Mouse (Mus musculus): ENCODE measurements at regions not wholly inside any gene's neighbourhood (a gene's known extent, or its start where the extent isn't known, plus 50 kb on each side); places are given as distances from the start of the nearest gene placed in this dataset.
A peak's percentile ranks its signal among the peaks of the same experiment; 100 is the strongest.

DNA sequence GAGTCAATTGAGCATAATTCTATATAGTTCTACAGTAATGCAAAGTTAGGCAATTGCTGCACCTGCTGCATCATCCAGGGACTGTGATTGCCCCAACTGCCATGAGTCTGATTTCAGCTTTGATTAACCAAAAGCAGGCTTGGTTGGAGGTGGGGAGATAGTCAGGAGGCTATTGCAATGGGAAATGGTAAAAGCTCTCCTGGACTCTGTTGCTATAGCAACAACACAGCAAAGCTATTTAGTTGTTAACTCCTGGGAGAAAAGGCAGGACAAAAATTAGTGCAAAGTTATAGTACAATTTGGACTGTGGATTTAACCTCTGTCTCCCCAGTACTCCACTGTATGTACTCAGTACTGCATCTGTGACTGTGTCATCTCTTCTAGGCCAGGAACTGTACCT is 51.7 kb upstream of the Rasgrf1 start:
- DNase-seq (ENCODE audit: low spot score): no peak

- no peak for DNase-seq (ENCODE audit: low spot score)
Measured at GRCm38 (mm10) chr9:89850491-89851282, 59.0 kb upstream of the Rasgrf1 start.

GRCm38 (mm10) chr9:89849947-89850346 is 59.8 kb upstream of the Rasgrf1 start:
- DNase-seq (ENCODE audit: low spot score): no peak

DNA sequence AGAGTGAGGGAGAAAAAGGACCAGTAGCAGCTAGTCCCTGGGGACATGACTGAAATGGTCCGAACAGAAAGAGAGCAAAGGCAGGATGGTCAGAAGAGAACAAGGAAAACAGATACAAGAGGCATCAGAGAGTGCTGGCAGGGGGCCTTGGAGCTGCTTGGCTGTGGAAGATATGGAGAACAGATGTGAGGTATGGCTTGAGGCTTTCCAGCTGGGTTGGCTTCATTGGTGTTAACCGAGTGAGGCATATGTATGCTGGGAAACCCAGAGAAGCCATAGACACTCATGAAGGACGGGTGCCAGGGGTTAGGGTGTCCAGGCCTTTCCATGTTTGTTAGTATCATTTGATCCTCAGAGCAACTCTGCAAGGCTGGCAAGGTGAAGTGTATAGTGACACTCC is 61.1 kb upstream of the Rasgrf1 start:
- no peak for DNase-seq (ENCODE audit: low spot score)

GRCm38 (mm10) chr9:89846973-89847372 is 62.7 kb upstream of the Rasgrf1 start:
- no peak for DNase-seq (ENCODE audit: low spot score)

DNA sequence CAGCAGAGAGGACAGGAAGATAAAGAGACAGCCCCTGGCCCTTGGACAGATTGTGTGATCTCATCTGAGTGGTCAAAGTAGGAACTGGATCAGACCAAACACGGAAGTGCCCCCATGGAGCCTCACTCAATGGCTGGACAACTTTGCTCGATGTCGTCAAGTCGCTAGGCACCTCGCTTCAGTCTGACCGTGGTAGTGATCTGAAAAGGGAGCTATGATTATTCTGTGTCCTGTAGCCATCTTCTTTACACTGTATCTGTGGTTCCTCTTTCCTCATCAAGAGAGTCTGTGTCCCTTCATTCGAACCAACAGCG is 67.0 kb upstream of the Rasgrf1 start:
- no peak for DNase-seq (ENCODE audit: low spot score)

GRCm38 (mm10) chr9:89841866-89842775 is 67.6 kb upstream of the Rasgrf1 start:
- no peak for DNase-seq (ENCODE audit: low spot score)

- DNase-seq (ENCODE audit: low spot score): no peak
Measured at GRCm38 (mm10) chr9:89841371-89841770, 68.3 kb upstream of the Rasgrf1 start.

- no peak for DNase-seq (ENCODE audit: low spot score)
Measured at GRCm38 (mm10) chr9:89836454-89837245, 73.1 kb upstream of the Rasgrf1 start.

GRCm38 (mm10) chr9:89833596-89833995 is 76.1 kb upstream of the Rasgrf1 start:
- no peak for DNase-seq (ENCODE audit: low spot score)

DNA sequence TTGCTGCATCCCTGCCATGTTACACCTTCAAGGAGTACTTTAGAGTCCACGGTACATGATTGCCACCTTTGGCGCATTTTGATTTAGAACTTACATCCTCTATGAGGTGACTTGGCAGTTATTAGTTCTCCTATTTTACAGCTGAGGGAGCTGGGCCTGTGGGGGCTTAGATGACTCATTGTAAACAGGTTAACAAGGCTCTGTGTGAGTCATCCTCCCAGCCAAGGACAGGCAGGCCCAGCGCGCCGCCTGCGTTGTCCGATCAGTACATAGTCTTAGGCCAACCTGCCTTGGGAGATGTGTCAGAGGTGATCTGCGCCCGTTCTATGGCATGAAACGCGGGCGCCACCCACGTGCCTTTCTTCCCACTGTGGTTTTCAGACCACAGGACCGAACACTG is 77.9 kb upstream of the Rasgrf1 start:
- DNase-seq (ENCODE audit: low spot score): no peak

DNA sequence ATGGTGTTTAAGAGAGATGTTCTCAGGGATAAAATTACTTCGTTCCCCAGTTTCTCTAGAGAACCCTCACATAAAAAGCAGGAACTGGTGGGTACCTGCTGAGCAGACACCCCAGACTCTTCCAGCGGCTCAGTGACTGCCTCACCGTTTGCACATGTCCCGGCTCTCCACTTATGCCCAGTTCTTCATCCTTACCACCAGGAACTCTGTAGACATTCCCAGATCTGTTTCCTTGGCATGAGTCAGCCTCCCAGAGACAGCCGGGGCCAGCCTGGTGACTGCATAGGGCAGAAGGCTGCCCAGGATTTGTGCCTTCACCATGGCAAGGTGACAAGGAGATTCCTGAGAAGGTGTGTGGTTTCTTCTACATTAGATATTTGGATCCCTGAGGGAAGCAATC is 81.6 kb upstream of the Rasgrf1 start:
- DNase-seq (ENCODE audit: low spot score): no peak

DNA sequence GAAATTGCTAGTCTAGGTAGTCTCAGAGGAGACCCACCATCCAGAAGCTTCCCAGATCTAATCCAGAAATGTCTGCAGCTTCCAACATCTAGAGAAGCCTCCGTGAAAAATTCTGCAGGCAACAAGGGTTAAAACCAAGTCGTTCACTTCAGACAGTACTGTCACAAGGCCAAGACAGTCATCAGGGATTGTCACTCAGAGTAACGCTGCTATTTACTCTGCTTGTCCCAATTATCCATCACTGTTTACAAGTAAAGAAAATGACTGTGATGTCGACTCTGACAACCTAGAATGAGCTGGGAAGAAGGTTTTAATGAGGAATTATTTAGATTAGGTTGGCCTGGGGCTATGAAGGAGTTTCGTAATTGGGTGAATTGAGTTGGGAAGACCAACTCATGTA is 82.1 kb upstream of the Rasgrf1 start:
- no peak for DNase-seq (ENCODE audit: low spot score)

DNA sequence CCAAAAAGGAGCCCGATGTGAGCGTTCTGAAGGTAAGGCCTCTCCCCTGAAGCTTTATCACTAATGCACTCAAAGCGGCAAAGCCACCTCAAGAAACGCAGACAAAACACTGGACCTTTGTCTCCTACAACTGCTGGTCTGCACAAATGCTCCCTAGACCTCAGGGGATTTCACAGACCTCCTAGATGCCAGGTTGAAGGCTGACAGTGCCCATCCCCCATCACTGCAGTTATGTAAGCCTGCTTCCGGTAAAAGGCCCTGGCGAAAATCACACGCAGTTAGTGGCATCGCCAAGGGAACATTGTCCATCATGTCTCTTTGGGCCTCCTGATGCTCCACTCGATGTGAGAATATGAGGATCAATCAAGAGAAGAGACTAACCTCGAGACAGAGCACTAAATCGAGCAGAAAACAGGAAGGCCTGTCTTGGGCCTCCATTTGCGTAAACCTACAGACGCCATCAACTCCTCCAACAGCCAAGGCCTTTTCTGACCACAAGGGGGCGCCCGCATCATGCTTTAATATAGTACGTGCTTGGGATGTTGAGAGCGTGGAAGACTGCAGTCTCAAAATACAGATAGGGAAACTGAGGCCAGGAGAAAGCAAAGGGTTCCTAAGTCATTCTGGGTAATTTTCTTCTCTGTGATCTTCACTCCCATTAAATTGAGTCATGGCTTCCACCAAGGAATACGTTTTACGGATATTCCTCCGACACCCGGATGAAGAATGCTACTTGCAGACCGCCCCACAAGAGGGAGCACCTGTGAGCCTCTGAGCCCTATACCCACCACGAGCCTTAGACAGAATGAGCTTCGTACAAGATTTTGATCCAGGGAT is 82.8 kb upstream of the Rasgrf1 start:
- DNase-seq (ENCODE audit: low spot score): peak; percentile 86

DNA sequence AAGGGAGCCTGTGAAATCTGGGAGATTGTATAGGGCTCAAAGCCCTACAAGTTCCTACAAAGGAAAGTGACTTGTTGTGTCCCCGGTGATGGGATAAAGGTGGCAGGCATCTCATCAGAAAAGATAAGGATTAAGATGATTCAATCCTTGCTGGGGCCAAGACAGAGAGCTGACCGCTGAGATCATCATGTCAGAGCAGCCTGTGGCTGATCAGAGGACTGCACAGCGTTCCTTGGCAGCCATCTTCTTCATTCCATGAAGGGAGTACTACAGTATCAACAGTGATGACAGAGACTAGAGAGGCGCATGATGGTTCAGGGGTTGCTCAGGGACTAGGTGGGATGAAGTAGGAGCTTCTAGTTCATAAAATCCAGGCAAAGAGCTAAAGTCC is 83.6 kb upstream of the Ankrd34c start:
- DNase-seq (ENCODE audit: low spot score): no peak

GRCm38 (mm10) chr9:89821109-89821852 is 83.0 kb upstream of the Ankrd34c start:
- peak; percentile 21 for DNase-seq (ENCODE audit: low spot score)

DNA sequence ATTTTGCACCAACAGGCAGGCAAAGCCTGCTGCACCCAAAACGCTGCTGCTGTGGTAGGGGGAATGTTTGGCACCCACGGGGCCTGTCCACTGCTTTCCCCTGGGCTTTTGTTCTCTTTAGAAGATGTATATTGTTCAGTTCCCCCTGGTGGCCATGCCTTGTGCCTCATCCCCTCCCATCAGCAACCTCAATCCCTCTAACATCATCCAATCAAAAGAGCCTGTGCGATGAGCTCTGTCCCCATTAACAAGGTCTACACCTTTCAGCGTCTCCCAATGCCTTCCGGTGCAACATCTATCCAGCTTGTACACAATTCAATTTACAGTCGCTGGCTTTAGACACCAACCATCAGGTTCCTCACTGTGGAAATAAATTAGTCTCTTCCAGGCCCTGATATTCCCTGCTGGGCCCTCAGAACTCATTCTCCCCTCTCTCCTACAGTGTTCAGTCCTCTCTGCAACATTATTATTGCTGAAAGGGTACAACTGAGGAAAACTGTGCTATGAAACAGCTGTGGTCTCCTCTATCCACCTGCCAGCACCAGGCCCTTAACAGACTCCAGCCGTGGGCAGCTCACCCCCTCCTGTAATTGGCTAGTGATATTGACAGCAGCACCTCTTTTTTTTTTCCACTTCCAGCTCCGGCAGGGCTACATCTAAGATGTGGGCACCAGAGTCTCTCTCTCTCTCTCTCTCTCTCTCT is 75.5 kb upstream of the Ankrd34c start:
- DNase-seq (ENCODE audit: low spot score): no peak

DNA sequence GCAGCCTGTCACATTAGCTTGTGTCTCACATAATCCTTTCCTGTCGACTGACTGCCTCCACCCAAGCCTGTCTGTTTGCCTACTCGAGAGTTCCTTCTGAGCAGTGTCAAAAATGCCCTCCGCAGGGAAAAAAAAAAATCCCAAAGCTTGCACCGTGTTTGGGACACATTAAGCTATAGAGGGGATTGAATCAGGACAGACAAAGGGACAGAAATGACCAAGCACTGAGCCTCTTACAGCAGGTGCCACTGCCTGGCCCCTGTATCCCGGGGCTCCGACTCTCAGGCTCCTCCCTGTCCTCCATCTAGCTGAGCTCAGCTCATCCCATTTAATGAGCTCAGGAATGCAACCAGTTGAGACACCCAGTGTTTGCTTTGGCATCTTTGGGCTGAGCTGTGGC is 69.1 kb upstream of the Ankrd34c start:
- DNase-seq (ENCODE audit: low spot score): no peak

DNA sequence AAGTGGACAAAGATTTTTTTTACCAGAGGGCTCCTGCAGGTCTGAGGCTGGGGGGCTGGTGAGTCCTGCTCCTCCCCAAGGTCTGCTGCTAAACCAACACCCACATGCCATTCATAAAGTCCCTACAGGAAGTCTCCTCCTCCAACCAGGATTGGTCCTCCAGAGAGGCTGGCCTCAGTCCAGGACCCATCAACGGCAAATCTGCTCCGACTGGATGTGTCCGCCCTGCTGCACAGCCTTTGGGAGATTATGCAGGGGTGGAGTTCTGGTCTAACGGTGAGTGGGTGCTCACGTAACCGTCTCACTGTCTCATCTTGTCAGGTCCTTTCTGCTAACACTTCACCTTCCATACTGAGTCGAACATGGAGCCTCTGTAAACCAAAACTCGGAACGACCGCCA is 64.4 kb upstream of the Ankrd34c start:
- DNase-seq (ENCODE audit: low spot score): peak; percentile 15

GRCm38 (mm10) chr9:89793018-89793417 is 54.7 kb upstream of the Ankrd34c start:
- DNase-seq (ENCODE audit: low spot score): peak; percentile 34
